Mouse (Mus musculus) layer of hippocampus, adult 9-10 months (tissue): ENCODE measurements around the gene Snd1.

Source experiments
- DNase-seq: peaks from one replicate; pipeline ENCODE4 v3.0.0; 2022; ENCODE audit warnings: low spot score

Snd1 gene

DNA sequence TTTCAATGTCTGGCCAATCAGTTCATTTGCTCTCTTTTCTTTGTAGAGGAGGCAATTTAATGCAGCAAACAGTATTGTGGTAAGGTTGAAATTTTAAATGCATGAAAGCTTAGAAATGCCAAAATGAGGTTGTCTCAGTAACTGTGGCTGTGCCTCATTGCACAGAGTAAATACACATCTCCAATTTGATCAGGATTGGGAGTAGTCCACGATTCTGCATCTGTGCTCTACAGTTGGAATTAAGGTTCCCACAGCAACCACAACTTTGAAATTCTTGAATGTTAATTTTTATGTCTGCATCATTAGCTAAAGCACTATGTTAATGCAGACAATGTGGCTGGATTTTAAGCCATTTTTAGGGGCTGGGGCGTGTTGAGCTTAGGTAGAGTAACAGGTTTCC, 72.0 kb downstream of the Snd1 start:
- no peak for DNase-seq

- DNase-seq = no peak
Observed at GRCm38 (mm10) chr6:28549374-28549773, 74.4 kb downstream of the Snd1 start.

- DNase-seq = no peak
Observed at GRCm38 (mm10) chr6:28550255-28551004, 75.5 kb downstream of the Snd1 start.

- no peak for DNase-seq
Observed at GRCm38 (mm10) chr6:28554470-28554869, 79.5 kb downstream of the Snd1 start.

- no peak for DNase-seq
Observed at GRCm38 (mm10) chr6:28555002-28555401, 80.1 kb downstream of the Snd1 start.

GRCm38 (mm10) chr6:28555428-28555827, 80.5 kb downstream of the Snd1 start:
- no peak for DNase-seq

GRCm38 (mm10) chr6:28557728-28558127, 82.8 kb downstream of the Snd1 start:
- no peak for DNase-seq

DNA sequence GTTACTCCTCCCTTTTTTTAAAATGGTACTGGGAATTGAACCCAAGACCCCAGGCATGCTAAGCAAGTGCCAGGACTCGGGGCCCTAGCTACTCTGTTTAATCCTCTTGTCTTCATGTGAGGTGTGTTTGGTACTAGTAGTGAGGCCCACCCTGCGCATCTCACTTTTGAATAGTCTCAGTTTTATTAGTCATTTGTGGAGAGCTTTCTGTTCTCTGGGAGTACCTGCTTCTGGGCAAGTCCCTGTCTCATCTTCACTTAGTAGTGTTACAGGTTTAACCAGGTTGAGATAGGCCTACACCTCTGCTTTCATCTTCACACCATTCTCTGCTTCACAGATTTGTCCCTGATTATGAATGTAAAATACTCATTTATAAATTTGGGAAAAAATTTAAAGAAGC, 84.5 kb downstream of the Snd1 start:
- no peak for DNase-seq

- no peak for DNase-seq
Observed at GRCm38 (mm10) chr6:28561291-28561995, 86.5 kb downstream of the Snd1 start.

GRCm38 (mm10) chr6:28562323-28563044, 87.5 kb downstream of the Snd1 start:
- no peak for DNase-seq

DNA sequence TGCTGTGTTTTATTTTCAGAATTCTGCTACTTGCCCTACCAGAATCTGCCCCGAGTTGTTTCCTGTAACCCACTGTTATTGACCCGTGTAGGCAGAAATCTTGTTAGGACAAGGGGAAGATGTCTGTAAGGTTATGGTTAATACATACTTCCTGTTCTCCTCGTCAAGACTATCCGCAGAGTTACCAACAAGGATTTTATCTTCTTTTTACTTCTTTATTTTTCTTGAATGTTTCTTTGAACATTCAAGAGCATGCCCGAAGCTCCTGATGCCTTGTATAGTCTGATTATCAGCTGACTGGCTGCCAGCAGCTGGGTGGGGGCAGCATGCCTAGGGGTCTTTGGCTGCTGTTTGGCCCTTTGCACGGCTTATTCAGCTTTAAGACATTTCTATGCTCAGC, 93.0 kb downstream of the Snd1 start:
- no peak for DNase-seq

DNA sequence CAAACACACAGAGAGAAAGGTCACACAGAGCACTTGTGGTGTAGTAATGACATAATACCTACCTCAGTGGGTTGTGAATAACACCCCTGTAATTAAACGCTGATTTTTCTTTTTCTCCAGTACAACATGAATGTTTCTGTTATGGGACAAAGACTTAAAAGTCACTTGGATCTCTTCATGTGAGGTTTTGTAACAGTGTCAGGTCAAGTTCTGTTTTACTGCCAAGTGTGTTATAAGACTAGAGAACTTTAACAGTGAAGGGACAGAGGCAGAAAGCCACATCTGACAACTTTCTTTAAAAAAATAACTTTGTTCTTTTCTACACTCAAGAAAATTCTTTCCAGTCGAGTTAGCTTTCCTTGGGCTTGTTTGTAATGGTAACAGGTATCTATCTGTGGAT, 97.0 kb downstream of the Snd1 start:
- DNase-seq = no peak

DNA sequence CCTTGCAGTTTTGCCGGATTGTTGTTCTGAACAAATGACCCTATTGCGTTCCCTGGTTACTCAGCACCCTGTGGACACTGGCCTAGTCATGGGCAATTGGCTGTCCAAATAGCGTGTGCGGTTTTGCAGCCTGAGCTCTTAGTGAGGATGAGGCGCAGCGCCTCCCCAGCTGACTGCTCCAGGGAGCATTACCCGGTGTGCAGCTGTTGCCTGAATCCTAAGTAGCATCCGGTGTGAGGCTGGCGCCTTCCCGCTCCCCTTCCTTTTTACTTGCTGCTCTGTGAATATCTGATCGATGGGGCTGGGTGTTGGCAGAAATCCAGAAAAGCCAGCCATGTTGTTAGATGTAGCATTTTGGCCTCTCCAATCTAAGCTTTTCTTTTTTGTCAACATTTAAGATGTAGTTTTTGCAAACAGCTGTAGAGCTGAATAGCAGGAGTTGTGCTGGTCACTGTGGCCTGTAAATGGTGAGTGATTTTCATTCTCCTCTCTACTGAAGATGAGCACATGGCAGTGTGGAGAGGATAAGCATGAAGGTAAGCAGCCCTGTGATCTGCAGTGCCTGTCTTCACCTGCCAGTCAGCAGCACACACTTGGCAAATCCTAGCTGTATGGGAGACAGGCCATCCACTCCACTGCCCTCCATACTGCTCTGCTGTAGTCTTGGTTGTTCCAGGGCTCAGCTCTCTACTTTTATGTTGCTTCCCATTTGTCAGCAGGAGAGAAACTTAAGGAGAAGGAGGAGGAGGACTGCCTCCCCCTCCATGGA, 98.2 kb downstream of the Snd1 start:
- no peak for DNase-seq

- no peak for DNase-seq
Observed at GRCm38 (mm10) chr6:28576356-28577264, 101.7 kb downstream of the Snd1 start.

GRCm38 (mm10) chr6:28582847-28583246, 107.9 kb downstream of the Snd1 start:
- DNase-seq = no peak

- DNase-seq = no peak
Observed at GRCm38 (mm10) chr6:28583399-28583798, 108.5 kb downstream of the Snd1 start.

DNA sequence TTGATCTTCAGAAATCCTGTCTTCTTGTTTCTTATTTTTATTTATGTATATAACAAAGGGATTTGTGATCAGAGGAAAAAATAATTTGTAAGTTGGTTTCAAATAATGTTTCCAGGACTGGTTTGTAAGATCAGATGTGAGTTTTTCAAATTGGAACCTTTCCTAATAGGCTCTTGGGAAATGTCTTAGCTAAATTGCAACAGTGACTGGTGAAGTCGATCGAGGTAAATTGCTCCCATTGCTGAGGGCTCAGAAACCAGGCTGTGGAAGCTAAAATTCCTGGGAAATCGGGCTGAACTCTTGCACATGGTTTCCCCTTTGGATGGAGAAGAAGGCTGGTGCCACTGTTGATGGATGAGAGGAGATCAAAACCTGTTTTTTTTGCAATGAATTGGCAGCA, 111.9 kb downstream of the Snd1 start:
- no peak for DNase-seq

- no peak for DNase-seq
Observed at GRCm38 (mm10) chr6:28588494-28589171, 113.7 kb downstream of the Snd1 start.

DNA sequence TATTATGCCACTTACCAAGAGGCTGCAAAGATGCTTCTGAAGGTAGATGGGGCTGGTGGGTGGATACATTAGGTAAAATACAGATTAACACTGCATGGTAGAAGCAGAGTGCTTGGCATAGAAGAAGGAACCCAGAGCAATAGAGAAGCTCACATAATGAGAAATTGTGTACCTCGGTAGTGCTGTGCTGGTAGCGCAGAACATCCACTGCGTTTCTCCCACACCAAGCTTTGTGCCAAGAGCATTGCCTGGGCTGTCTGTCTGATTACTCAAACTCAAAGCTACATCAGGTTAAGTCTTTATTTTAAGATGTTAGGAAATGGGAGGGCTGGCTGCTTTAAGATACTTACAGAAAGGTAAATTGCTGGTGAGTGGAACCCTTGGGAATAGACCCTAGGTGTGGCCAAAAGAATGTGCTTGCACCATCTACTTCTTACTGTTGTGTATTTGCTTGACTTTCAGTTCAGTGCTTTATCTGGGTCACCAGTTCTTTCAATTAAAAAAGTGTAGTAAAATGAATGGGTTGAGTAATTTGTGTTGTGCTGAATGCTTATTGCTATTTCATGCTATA, 117.5 kb downstream of the Snd1 start:
- no peak for DNase-seq

DNA sequence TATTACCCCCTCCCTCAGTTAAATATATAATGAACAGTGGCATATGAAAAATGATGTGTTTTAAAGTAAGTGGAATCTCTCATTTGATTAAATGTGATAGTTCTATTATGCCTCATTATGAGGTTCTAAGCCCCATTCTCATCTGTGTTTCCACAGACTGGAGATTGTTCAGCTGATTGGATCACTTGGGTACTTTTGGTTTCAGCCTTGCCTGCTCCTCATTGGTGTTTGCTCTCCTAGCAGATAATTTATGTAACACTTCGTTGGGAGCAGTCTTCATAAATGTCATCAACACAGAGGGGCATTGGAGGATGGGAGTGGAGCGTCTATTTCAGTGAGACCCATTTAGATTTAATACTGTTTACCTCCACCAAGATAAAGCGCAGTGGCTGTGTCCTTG, 118.8 kb downstream of the Snd1 start:
- no peak for DNase-seq
